In the genomic region with DNA sequence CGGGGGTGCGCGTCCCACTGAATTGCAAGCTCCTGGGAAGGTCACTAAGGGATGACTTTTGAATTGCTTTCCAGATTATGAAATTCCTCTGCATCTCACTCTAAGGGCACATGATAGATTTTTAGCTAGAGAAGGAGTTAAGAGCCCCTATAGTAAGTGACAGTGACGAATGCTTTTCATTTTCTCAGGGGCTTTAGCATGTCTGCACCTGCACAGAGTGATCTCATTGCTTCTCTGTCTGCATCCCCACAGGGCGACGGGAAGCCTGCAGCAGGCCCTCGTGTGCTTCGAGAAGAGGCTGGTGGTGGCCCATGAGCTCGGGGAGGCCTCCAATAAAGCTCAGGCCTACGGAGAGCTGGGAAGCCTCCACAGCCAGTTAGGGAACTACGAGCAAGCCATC, we compare ENCODE assay signal across 16 mouse cellular contexts.
DNase-seq lines count a peak whose midpoint lies in the region; ATAC-seq lines count a peak whose summit lies in the region.
"Had no signal": no experiment of that assay in that cellular context is flagged by ENCODE, and none has a peak within 500 bp of the region (broad histone marks: within the 10 kb centered on the region; RNA-seq: fewer than 3 reads in every experiment).

No protein-coding gene starts in this region.

- H3K4me3 ChIP-seq in heart, embryonic 16.5 days (ENCODE audit: low read length): no peak overlapping the region
- H3K4me3 ChIP-seq in embryonic facial prominence, embryonic 10.5 days: no peak overlapping the region
- no peak overlapping the region for H3K4me3 ChIP-seq in embryonic facial prominence, embryonic 12.5 days
- H3K4me3 ChIP-seq in limb, embryonic 13.5 days: no peak overlapping the region
- H3K4me3 ChIP-seq: midbrain, embryonic 12.5 days had no signal

- H3K4me1 ChIP-seq in heart, embryonic 16.5 days (ENCODE audit: control insufficient read depth, insufficient read depth, low read length): peaks cover 56% of the 10 kb centered on the region
- peaks cover 76% of the 10 kb centered on the region for H3K4me1 ChIP-seq in embryonic facial prominence, embryonic 10.5 days
- peaks cover 48% of the 10 kb centered on the region for H3K4me1 ChIP-seq in embryonic facial prominence, embryonic 12.5 days
- H3K4me1 ChIP-seq in limb, embryonic 13.5 days: peaks cover 64% of the 10 kb centered on the region

- intact Hi-C loops in heart, postnatal 10 days (cut with DNase I): no loop called here

- H3K27ac ChIP-seq in heart, embryonic 16.5 days (ENCODE audit: low read length): peak overlapping the region; percentile 64
- H3K27ac ChIP-seq in embryonic facial prominence, embryonic 10.5 days (replicated peaks): peak overlapping the region; percentile 67
- H3K27ac ChIP-seq in embryonic facial prominence, embryonic 12.5 days: 0 out of 2 replicates have a peak overlapping the region, but pooled peaks have one; percentile 41
- peak overlapping the region; percentile 16; the same call in 1 of the 2 replicates for H3K27ac ChIP-seq in limb, embryonic 13.5 days
- H3K27ac ChIP-seq: liver, embryonic 14.5 days; midbrain, embryonic 12.5 days had no signal

- no peak overlapping the region for H3K4me2 ChIP-seq in heart, embryonic 16.5 days (ENCODE audit: low read depth, low read length)
- H3K4me2 ChIP-seq in embryonic facial prominence, embryonic 12.5 days (replicated peaks): no peak overlapping the region
- no peak overlapping the region for H3K4me2 ChIP-seq in limb, embryonic 13.5 days (replicated peaks)
- H3K4me2 ChIP-seq: midbrain, embryonic 12.5 days had no signal

- 52% methylated on average over 11 of the region's 11 CpGs for WGBS in heart, embryonic 16.5 days
- 86% methylated on average over 11 of the region's 11 CpGs for WGBS in embryonic facial prominence, embryonic 10.5 days
- 80% methylated on average over 11 of the region's 11 CpGs for WGBS in embryonic facial prominence, embryonic 12.5 days
- 46% methylated on average over 11 of the region's 11 CpGs for WGBS in limb, embryonic 13.5 days

- H3K9ac ChIP-seq in heart, embryonic 16.5 days (ENCODE audit: low read length): peak overlapping the region; percentile 23; the same call in 1 of the 2 replicates
- no peak overlapping the region; the same call in 1 of the 2 replicates for H3K9ac ChIP-seq in embryonic facial prominence, embryonic 12.5 days
- no peak overlapping the region for H3K9ac ChIP-seq in limb, embryonic 13.5 days
- H3K9ac ChIP-seq: liver, embryonic 14.5 days had no signal

- no peaks in the 10 kb centered on the region for H3K27me3 ChIP-seq in heart, embryonic 16.5 days (ENCODE audit: control insufficient read depth, insufficient read depth, low read length)
- 0 out of 2 replicates have a peak, but pooled peaks cover 5% of the 10 kb centered on the region for H3K27me3 ChIP-seq in embryonic facial prominence, embryonic 10.5 days (replicated peaks; ENCODE audit: low read depth, poor library complexity, severe bottlenecking)
- H3K27me3 ChIP-seq in embryonic facial prominence, embryonic 12.5 days: no peaks in the 10 kb centered on the region
- H3K27me3 ChIP-seq in limb, embryonic 13.5 days: no peaks in the 10 kb centered on the region

- no peak for DNase-seq in heart, postnatal 10 days
- no peak for DNase-seq in embryonic facial prominence, embryonic 10.5 days (ENCODE audit: low spot score)
- no peak for DNase-seq in natural killer cell, adult 2 months (ENCODE audit: low spot score in 2 of 2)
- DNase-seq: adrenal gland, postnatal 25 days; cerebellum, adult 9-11 months; gastrocnemius, postnatal 36 days; kidney, postnatal 10 days; lung, postnatal 10 days; right cerebral cortex, postnatal 14 days; thymus, adult 18-20 months had no signal

- H3K9me3 ChIP-seq in heart, embryonic 16.5 days (replicated peaks; ENCODE audit: control insufficient read depth, low read length): no peaks in the 10 kb centered on the region
- no peaks in the 10 kb centered on the region for H3K9me3 ChIP-seq in embryonic facial prominence, embryonic 10.5 days
- H3K9me3 ChIP-seq in embryonic facial prominence, embryonic 12.5 days: no peaks in the 10 kb centered on the region
- no peaks in the 10 kb centered on the region for H3K9me3 ChIP-seq in limb, embryonic 13.5 days
- H3K9me3 ChIP-seq: midbrain, embryonic 12.5 days had no signal

- H3K36me3 ChIP-seq in heart, embryonic 16.5 days (ENCODE audit: control insufficient read depth, insufficient read depth): peaks cover 9% of the 10 kb centered on the region
- peaks cover 47% of the 10 kb centered on the region for H3K36me3 ChIP-seq in embryonic facial prominence, embryonic 10.5 days (replicated peaks)
- H3K36me3 ChIP-seq in embryonic facial prominence, embryonic 12.5 days: peaks cover 42% of the 10 kb centered on the region
- peaks cover 58% of the 10 kb centered on the region for H3K36me3 ChIP-seq in limb, embryonic 13.5 days

- no peak for ATAC-seq in heart, embryonic 16.5 days (replicated peaks; ENCODE audit: extremely low read depth, insufficient read depth, low FRiP score)
- ATAC-seq in embryonic facial prominence, embryonic 12.5 days (ENCODE audit: insufficient number of reproducible peaks, insufficient read depth, low FRiP score, low TSS enrichment): no peak
- no peak for ATAC-seq in limb, embryonic 13.5 days (ENCODE audit: low FRiP score, low read depth)
- no peak for ATAC-seq in erythroid progenitor cell, adult 5-6 weeks (replicated peaks; ENCODE audit: low FRiP score, poor library complexity, severe bottlenecking)

Comparison
In these comparisons a context has a peak if more than half of its experiments do, and no peak if none do; other contexts are left out.
1. H3K27ac ChIP-seq: peak in every context shown above with its lines; median percentile 67 in embryonic facial prominence, embryonic 10.5 days; 64 in heart, embryonic 16.5 days; 41 in embryonic facial prominence, embryonic 12.5 days; 16 in limb, embryonic 13.5 days.